Mouse (Mus musculus) Muller cell, postnatal 12 days (primary cell): ENCODE data around the gene Cldn5.

ENCODE experiments used
- DNase-seq: peaks from one replicate; pipeline ENCODE4 v3.0.0-alpha.2; 2015; ENCODE audit errors: inconsistent ontology term

Gene Cldn5

GRCm38 (mm10) chr16:18785485-18785884 lies 8.8 kb downstream of the Cldn5 start:
- no peak for DNase-seq

DNA sequence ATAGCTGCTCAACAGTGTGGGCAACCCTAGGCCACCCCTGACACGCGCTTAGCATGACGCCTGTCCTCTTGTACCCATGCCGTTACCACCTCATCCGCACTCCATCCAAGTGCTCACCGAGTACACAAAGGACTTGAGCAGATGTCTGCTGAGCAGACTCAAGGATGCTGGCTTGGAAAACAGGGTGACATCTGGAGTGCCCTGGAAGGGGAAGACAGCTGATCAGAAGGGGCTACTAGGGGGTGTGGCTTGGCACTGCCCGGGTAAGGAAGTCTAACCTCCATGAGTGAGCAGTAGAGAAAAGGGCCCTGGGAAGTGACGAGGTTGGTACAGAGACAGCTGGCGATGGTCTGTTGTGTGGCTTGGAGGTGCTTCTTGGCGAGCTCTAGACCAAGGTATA lies 10.0 kb downstream of the Cldn5 start:
- no peak for DNase-seq

DNA sequence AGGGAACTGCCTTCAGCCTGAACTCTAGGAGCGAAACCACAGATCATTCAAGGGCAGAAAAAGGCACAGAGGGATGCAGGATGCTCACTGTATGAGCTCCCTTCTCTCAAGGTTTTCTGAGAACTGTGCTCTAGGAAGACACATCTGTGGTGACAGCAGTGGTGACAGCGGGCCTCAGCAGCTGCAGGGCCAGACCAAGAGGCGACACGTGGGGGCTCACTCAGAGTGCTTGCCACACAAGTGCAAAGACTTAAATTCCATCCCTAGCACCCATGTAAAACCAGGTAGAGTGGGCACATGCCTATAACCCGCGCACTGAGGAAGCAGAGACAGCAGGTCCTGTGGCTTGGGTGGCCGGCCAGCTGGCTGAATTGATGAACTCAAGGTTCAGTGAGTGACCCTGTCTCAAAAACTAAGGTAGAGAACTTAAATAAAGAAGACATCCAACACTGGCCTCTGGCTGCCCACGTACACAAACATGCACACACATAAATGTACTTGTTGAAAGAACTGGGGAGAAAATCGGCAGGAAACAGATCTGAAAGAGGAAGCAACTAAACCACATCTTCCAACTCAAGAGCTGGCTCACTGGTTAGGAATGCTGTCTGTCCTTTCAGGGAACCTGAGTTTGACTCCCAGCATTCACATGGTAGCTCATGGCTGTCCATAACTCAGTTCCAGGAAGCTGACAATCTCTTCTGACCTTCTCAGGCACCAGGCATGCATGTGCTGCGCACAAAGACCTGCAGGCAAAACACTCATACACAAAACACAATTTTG lies 12.2 kb downstream of the Cldn5 start:
- DNase-seq, result peak; percentile 64

DNA sequence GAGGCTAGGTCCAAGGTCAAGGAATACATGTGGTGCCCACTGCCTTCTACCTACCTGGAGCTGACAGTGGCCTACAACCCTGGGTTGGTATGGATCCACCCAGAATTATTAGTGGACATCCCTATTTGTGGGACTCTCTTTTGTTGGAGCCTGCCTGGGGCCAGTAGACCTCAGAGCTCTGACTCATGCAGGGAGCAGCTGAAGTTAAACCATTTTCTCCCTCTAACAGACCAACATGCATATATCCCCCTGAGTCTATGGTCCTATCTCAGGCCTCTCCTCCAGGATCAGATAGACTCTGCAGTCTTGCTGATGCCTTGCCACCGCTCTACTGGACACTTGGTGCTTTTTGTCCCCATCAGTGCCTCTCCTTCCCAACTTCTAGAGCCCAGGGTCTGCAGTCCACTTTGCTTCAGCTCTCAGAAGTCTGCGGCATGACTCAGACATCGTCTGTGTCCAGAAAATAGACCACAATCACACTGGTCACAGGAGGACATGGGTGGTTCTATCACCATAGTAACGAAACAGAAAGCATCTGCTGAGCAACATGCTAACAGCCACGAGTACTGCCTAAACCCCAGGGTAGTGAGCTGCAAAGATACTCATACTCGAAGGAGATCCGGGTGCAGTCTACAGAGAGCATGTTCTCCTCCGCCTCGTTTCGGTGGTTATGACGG lies 18.7 kb downstream of the Cldn5 start:
- DNase-seq, result peak; percentile 78

DNA sequence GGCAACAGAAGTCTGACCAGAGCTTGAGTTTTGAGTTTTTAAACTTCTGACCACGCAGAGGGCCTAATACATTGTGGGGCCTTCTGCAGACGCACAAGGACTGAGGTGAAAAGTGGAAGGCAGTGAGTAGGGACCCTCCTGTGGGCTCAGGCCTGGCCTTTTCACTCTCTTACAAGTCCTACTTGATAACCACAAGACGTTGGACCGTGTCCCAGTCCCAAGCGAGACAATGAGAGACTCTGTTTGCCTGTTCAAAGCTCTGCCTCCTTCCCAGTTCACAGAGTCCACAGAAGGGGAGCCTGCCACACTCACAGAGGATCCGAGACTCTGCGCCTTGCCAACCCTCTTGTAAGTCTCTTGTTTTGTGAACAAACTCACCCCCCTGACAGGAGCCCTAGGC lies 20.0 kb downstream of the Cldn5 start:
- DNase-seq, result no peak

DNA sequence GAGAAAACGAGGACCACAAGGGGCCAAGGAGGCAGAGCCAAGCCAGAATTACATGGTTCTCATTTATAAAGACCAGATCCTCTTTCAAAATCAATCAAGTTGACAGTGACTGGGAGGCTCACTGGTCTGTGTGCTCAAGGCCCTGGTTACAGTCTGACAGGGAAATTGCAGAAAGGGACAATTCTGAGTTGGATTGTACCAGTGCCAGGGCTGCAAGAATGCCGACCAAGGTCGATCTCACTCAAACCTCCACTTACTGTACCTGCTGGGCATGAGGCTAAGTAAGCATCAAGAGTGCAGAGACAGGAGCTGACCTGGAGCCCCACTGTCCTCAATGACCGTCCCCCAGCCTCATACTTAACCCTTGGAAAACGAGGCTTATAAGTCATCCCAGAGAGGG lies 21.5 kb downstream of the Cldn5 start:
- DNase-seq, result no peak

DNA sequence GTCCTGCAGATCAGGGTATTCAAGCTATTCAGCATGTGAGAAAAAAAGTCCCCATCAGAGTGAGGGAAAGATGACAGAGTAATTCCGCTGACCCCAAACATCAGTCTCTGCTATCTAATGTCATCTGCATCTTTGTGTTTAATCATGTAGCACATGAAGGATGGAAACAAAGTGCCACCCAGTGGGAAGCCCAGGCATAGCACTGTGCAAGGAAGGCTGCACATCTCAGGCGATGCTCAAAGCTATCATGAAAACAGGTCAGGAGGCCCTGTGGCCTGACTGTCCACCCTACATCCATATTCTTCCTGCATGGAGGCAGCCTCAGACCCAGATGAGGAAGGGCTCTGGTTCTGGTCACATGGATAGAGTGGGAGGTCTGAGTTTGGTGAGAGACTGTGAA lies 22.2 kb downstream of the Cldn5 start:
- peak; percentile 47 for DNase-seq

- DNase-seq, result no peak
Measured at GRCm38 (mm10) chr16:18805746-18806145, 29.1 kb downstream of the Cldn5 start.

- no peak for DNase-seq
Measured at GRCm38 (mm10) chr16:18809001-18809400, 32.4 kb downstream of the Cldn5 start.

- DNase-seq, result no peak
Measured at GRCm38 (mm10) chr16:18811032-18811431, 34.4 kb downstream of the Cldn5 start.

GRCm38 (mm10) chr16:18811468-18812384 lies 35.1 kb downstream of the Cldn5 start, which contains the start of the genes Ufd1 and Cdc45:
TSS of gene Ufd1 (plus strand) at chr16:18811779.
TSS of gene Cdc45 (minus strand) at chr16:18811987.
- DNase-seq, result peak; percentile 96

GRCm38 (mm10) chr16:18812385-18812910 lies 35.8 kb downstream of the Cldn5 start:
- DNase-seq, result no peak

GRCm38 (mm10) chr16:18822356-18822755 lies 45.7 kb downstream of the Cldn5 start:
- no peak for DNase-seq

DNA sequence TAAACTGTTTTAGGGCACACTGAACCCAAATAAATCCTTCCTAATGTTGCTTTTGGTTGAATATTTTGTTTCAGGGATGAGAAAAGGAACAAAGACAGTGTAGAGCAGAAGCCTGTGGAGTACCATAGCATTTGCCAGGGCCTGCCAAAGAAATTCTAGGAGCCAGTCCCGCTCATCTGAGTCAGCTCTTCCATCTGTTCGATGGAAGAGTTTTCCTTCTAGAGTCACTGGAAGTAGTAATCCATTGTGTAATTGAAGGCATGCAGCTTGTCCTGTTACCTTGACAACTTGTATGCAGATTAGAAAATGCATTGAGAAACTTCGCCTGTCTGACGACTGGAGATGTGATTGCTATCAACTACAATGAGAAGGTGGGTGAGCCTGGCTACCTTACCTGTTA lies 46.3 kb downstream of the Cldn5 start:
- no peak for DNase-seq
